Mouse (Mus musculus) CH12.LX (cell line): Measurements from ENCODE around the gene Myo10.

Experiments used
- CTCF ChIP-seq, 2 experiments: IDR thresholded peaks in 1 of 2; conservative IDR thresholded peaks in 1 of 2; 2 replicates each; pipeline ENCODE4 v1.5.1; 2011 to 2012; ENCODE audit warnings: low read depth in 2 of 2, low read length in 2 of 2, improper control_type of control experiment in 1 of 2, inconsistent platforms in 1 of 2, mild to moderate bottlenecking in 1 of 2, moderate library complexity in 1 of 2
- E2F4 ChIP-seq: IDR thresholded peaks from 2 replicates; pipeline ENCODE4 v1.6.1; 2011; ENCODE audit warnings: low read depth, low read length, improper control_type of control experiment; ENCODE audit not compliant: insufficient replicate concordance
- EP300 ChIP-seq: IDR thresholded peaks from 2 replicates; pipeline ENCODE4 v1.6.1; 2011; ENCODE audit warnings: low read length, improper control_type of control experiment
- POLR2A ChIP-seq: IDR thresholded peaks from 2 replicates; pipeline ENCODE4 v1.6.1; 2011; ENCODE audit warnings: low read depth, mild to moderate bottlenecking, improper control_type of control experiment, low read length
- SMC3 ChIP-seq: IDR thresholded peaks from 2 replicates; pipeline ENCODE4 v1.6.1; 2011; ENCODE audit warnings: low read depth, low read length, improper control_type of control experiment
- UBTF ChIP-seq: IDR thresholded peaks from 2 replicates; pipeline ENCODE4 v1.6.1; 2012; ENCODE audit warnings: low read depth, mild to moderate bottlenecking, inconsistent platforms, low read length, improper control_type of control experiment, moderate library complexity

DNA sequence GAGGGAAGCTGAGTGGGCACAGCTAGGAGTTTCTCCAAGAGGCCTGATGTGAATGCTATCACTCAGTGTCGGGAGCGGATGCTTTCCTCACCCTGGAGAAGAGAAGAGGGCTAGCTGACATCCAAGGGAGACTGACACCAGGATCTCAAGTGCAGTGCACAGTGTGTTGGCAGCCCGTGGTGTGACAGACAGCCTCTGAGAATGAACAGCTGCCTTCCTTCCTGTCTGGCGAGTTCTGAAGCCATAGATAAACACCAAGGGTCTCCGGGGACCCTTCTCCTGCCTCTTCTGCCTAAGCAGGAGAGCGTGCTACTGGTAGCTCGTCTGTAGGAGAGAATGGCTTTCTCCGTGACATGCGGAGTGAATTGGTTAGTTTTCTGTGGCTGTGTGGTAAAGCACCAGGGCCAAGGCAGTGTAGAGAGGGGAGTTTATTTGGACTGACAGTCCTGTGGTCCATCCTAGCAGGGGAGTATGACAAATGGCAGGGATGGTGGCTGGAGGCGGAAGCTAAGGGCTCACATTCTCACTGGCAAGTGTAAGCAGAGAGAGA, 58.0 kb downstream of the Myo10 start:
- TF ChIP-seq CTCF (conservative IDR thresholded peaks at IDR 0.05 in 1 of 2, IDR thresholded peaks at IDR 0.05 in 1 of 2; ENCODE audit: low read depth in 2 of 2, low read length in 2 of 2) (no peak), POLR2A (no peak), EP300 (no peak), E2F4 (no peak), UBTF (no peak), SMC3 (no peak)
